Mouse (Mus musculus) right cerebral cortex, postnatal 36 days (tissue): Measurements from ENCODE around the gene Tubb4a.
A peak's percentile ranks its signal among the peaks of the same experiment; 100 is the strongest.
"Not testable (repeated sequence)": the region's sequence is repeated elsewhere in the genome, so short reads cannot be mapped to it uniquely, and the experiment has no call there.

Experiments used
- DNase-seq, 2 experiments: peaks; one replicate each; pipeline ENCODE4 v3.0.0; 2022; ENCODE audit warnings: low spot score in 2 of 2, mixed read lengths in 1 of 2

The Tubb4a gene

GRCm38 (mm10) chr17:57058891-57059485, 28.6 kb downstream of the Tubb4a start, which contains the start of gene Crb3:
Crb3 (plus strand) TSS chr17:57059105.
- peak in 1 of 2 experiments; percentile 24 for DNase-seq

- DNase-seq, result no peak
Observed at GRCm38 (mm10) chr17:57056246-57056645, 31.3 kb downstream of the Tubb4a start.

- DNase-seq, result not testable (repeated sequence)
Observed at GRCm38 (mm10) chr17:57051679-57052078, 35.9 kb downstream of the Tubb4a start.

DNA sequence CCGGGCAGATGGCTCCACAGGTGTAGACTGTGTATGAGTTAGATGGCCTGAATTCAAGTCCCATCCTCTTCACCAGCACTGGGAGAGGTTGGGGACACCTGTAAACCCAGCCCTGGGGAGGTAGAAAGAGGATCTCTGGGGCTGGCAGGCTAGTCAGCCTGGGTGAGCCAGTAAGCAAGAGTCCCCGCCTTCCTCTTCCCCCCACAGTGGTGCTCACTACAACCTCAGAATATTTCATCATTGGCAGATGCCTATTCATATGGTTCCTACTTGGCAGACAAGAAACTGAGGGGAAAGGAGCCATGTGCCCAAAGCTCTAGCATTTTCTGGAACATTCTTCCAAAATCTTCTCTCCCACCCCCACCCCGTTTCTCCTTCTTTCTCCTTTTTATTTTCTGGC, 38.8 kb downstream of the Tubb4a start:
- DNase-seq, result no peak

GRCm38 (mm10) chr17:57047406-57047805, 40.2 kb downstream of the Tubb4a start:
- DNase-seq, result no peak

- no peak for DNase-seq
Observed at GRCm38 (mm10) chr17:57041554-57041953, 46.0 kb downstream of the Tubb4a start, which contains the start of gene Slc25a41. Slc25a41 (minus strand) TSS chr17:57041654.

GRCm38 (mm10) chr17:57038978-57039377, 48.6 kb downstream of the Tubb4a start:
- DNase-seq, result no peak

GRCm38 (mm10) chr17:57032854-57033253, 54.7 kb downstream of the Tubb4a start:
- no peak for DNase-seq

DNA sequence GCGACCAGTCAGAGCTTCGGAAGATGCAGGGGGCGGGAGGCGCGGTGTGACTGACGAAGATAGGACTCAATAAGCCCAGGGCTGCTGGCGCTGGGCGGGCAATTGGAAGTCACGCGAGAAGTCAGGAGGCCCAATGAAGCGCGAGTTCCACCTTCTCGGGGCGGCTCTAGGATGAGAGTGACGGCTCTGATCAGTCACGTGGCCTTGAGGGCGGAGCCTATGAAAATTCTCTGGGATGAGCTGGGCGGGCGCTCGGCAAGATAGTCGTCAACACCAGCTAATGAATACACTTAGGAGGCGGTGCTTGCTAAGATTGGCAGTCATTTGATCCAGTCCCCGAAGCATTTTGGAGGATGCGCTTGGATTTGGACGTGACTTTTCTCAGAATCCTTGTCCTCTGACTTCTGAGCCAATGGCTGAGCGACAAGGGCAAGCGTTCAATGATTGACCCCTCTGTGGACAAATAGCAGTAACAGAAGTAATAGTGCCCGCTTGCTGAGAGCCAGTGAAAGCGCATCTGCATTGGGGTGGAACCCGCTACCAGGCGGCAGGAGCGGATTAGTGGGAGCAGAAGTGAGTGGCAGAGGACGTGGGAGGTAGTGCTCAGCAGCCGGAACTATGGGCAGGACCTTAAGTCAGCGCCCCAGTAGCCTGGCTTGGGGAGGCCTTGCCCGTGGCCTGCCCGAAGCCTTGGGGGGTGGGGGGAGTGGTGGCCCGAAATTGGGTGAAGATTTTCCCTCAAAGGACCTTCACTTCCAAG, 55.7 kb downstream of the Tubb4a start:
- DNase-seq, result peak; percentile 100

GRCm38 (mm10) chr17:57030931-57031660, 56.5 kb downstream of the Tubb4a start, which contains the start of gene Khsrp:
Khsrp (minus strand) TSS chr17:57031522.
- no peak for DNase-seq
